Mouse (Mus musculus): ENCODE measurements at regions not wholly inside any gene's neighbourhood (a gene's known extent, or its start where the extent isn't known, plus 50 kb on each side); places are given as distances from the start of the nearest gene placed in this dataset.

DNA sequence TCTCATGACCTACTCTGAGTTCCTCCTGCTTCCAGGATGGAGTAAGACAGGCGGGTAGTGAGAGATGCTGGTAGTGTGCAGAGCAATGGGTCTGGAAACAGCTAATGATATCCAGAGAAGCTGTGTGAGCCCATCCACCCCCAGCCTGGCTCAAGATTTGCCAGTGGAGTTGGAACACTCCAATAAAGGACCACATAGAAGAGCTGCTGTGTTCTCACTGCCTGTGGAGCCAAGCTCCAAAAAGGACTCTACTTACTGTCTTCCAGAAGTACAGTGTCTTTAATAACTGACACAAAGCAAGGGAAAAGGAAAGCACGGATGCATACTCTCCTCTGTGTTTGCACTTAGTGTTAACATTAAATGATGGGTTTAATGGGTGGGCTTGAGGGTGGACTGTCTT, 138.0 kb upstream of the Dnajc19 start:
- Histone ChIP-seq H3K27me3 (ENCODE audit: control insufficient read depth, insufficient read depth, low read length, poor library complexity, severe bottlenecking) (peaks cover 1% of the 10 kb centered on the region; the same call in 1 of the 2 replicates), H3K27ac (ENCODE audit: insufficient read depth, low read length) (no peak overlapping the region), H3K4me3 (ENCODE audit: low read depth, low read length) (no peak overlapping the region), H3K9me3 (replicated peaks; ENCODE audit: control insufficient read depth, insufficient read depth, low read length, poor library complexity, severe bottlenecking) (no peaks in the 10 kb centered on the region), H3K9ac (ENCODE audit: low read depth, poor library complexity, severe bottlenecking) (no peak overlapping the region), H3K36me3 (ENCODE audit: control insufficient read depth, insufficient read depth, low read length, poor library complexity, severe bottlenecking) (no peaks in the 10 kb centered on the region), H3K4me1 (ENCODE audit: control insufficient read depth, insufficient read depth, low read length) (no peaks in the 10 kb centered on the region)
- no peak for TF ChIP-seq CTCF (IDR thresholded peaks at IDR 0.05; ENCODE audit: low read depth, low read length)
- no peak for TF ChIP-seq EP300 (IDR thresholded peaks at IDR 0.05; ENCODE audit: insufficient read depth, low read depth, low read length)
- no peak for TF ChIP-seq POLR2A (IDR thresholded peaks at IDR 0.05; ENCODE audit: insufficient read depth, low read length)

DNA sequence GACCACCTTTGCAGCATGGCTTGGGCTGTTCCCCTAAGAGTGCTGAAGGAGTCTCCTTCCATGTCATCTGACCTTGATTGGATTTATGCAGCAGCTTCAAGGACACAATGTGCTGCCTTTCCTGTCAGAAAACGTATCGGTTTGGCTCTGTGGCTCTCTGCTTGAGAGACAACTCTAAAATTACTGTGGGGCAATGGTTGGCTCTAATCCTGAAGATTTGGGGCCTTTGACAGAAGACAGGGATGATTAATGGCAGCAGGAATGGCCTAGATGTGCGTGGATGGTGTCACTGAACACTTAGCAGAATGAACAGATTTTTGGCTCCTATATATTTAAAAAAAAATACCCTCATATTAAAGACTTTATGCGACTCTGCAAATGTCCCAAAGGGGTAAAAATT, 136.8 kb upstream of the Dnajc19 start:
- peaks cover 1% of the 10 kb centered on the region; the same call in 1 of the 2 replicates for H3K27me3 ChIP-seq (ENCODE audit: control insufficient read depth, insufficient read depth, low read length, poor library complexity, severe bottlenecking)
- no peaks in the 10 kb centered on the region for H3K4me1 ChIP-seq (ENCODE audit: control insufficient read depth, insufficient read depth, low read length)
- no peaks in the 10 kb centered on the region for H3K36me3 ChIP-seq (ENCODE audit: control insufficient read depth, insufficient read depth, low read length, poor library complexity, severe bottlenecking)

DNA sequence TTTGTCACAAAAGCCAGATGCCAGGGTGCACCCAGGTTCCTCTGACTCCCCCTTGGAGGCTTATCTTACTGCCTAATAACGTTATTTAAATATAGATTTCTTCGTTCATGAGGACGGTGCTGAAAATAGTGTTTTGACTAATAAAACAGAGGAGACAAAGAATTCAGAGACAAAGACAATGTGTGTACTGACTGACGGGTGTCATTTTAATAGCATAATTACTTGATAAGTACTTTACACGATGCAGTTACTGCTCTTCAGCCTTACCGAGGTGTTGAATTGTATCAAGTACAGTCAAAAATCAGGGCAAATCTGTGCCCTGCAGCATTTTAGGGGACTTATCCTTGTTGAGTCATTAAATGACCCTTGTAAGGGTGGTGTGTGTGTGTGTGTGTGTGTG, 133.1 kb upstream of the Dnajc19 start:
- Histone ChIP-seq H3K36me3 (ENCODE audit: control insufficient read depth, insufficient read depth, low read length, poor library complexity, severe bottlenecking) (no peaks in the 10 kb centered on the region), H3K4me3 (ENCODE audit: low read depth, low read length) (no peak overlapping the region), H3K9me3 (replicated peaks; ENCODE audit: control insufficient read depth, insufficient read depth, low read length, poor library complexity, severe bottlenecking) (no peaks in the 10 kb centered on the region), H3K9ac (ENCODE audit: low read depth, poor library complexity, severe bottlenecking) (no peak overlapping the region), H3K4me1 (ENCODE audit: control insufficient read depth, insufficient read depth, low read length) (no peaks in the 10 kb centered on the region), H3K27me3 (ENCODE audit: control insufficient read depth, insufficient read depth, low read length, poor library complexity, severe bottlenecking) (peaks cover 1% of the 10 kb centered on the region; the same call in 1 of the 2 replicates), H3K27ac (ENCODE audit: insufficient read depth, low read length) (no peak overlapping the region)
- TF ChIP-seq EP300 (IDR thresholded peaks at IDR 0.05; ENCODE audit: insufficient read depth, low read depth, low read length), result no peak
- no peak for TF ChIP-seq CTCF (IDR thresholded peaks at IDR 0.05; ENCODE audit: low read depth, low read length)
- no peak for TF ChIP-seq POLR2A (IDR thresholded peaks at IDR 0.05; ENCODE audit: insufficient read depth, low read length)

More for the DNA sequence above, 136.8 kb upstream of the Dnajc19 start:
- TF ChIP-seq EP300 (IDR thresholded peaks at IDR 0.05; ENCODE audit: insufficient read depth, low read depth, low read length), result no peak
- TF ChIP-seq POLR2A (IDR thresholded peaks at IDR 0.05; ENCODE audit: insufficient read depth, low read length), result no peak
- no peak for TF ChIP-seq CTCF (IDR thresholded peaks at IDR 0.05; ENCODE audit: low read depth, low read length)
- no peak overlapping the region for H3K27ac ChIP-seq (ENCODE audit: insufficient read depth, low read length)
- no peak overlapping the region for H3K9ac ChIP-seq (ENCODE audit: low read depth, poor library complexity, severe bottlenecking)
- no peak overlapping the region for H3K4me3 ChIP-seq (ENCODE audit: low read depth, low read length)
- no peaks in the 10 kb centered on the region for H3K9me3 ChIP-seq (replicated peaks; ENCODE audit: control insufficient read depth, insufficient read depth, low read length, poor library complexity, severe bottlenecking)

DNA sequence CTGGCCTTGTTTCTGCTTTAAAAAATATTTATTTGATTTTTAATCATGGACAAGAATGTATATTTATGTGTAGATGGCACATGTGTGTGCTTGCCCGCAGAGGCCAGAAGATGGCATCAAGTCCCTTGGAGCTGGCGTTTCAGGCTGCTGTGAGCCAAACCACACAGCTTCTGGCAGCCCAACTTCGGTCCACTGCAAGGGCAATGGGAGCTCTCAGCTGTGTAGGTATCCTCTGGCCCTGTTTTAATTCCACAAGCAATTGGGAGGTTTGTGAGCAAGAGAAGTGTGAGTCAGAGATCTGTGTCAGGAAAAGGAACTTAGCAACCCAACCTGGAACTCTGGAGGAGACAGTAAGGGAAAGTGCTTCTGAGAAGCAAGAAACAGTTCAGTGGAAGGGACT, 125.3 kb upstream of the Dnajc19 start:
- H3K36me3 ChIP-seq (ENCODE audit: control insufficient read depth, insufficient read depth, low read length, poor library complexity, severe bottlenecking), result no peaks in the 10 kb centered on the region
- no peaks in the 10 kb centered on the region for H3K9me3 ChIP-seq (replicated peaks; ENCODE audit: control insufficient read depth, insufficient read depth, low read length, poor library complexity, severe bottlenecking)
- H3K9ac ChIP-seq (ENCODE audit: low read depth, poor library complexity, severe bottlenecking), result no peak overlapping the region
- H3K27ac ChIP-seq (ENCODE audit: insufficient read depth, low read length), result no peak overlapping the region
- no peaks in the 10 kb centered on the region for H3K27me3 ChIP-seq (ENCODE audit: control insufficient read depth, insufficient read depth, low read length, poor library complexity, severe bottlenecking)
- H3K4me1 ChIP-seq (ENCODE audit: control insufficient read depth, insufficient read depth, low read length), result no peaks in the 10 kb centered on the region
- H3K4me3 ChIP-seq (ENCODE audit: low read depth, low read length), result no peak overlapping the region
- TF ChIP-seq EP300 (IDR thresholded peaks at IDR 0.05; ENCODE audit: insufficient read depth, low read depth, low read length) (no peak), CTCF (IDR thresholded peaks at IDR 0.05; ENCODE audit: low read depth, low read length) (no peak), POLR2A (IDR thresholded peaks at IDR 0.05; ENCODE audit: insufficient read depth, low read length) (no peak)

DNA sequence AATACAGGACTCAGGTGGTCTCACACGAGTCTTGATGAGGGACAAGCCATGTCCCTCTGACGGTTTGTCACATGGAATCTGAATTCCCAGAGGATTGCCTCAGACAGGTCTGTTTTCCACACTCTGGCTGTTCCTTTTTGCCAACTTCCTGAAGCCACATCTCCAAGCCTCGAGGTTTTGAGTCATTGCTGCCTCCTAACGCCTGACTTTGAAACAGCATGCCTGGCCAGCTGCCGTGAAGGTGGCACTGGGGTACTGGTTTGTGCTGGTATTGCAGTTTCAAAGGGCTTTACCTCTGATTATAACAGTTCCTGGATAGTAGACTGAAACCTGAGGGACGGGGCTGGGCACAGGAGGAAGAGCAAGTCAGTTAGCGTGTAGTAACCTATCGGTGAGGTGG, 117.1 kb upstream of the Dnajc19 start:
- Histone ChIP-seq H3K36me3 (ENCODE audit: control insufficient read depth, insufficient read depth, low read length, poor library complexity, severe bottlenecking) (no peaks in the 10 kb centered on the region), H3K9ac (ENCODE audit: low read depth, poor library complexity, severe bottlenecking) (no peak overlapping the region), H3K27me3 (ENCODE audit: control insufficient read depth, insufficient read depth, low read length, poor library complexity, severe bottlenecking) (no peaks in the 10 kb centered on the region), H3K27ac (ENCODE audit: insufficient read depth, low read length) (no peak overlapping the region), H3K4me3 (ENCODE audit: low read depth, low read length) (no peak overlapping the region), H3K4me1 (ENCODE audit: control insufficient read depth, insufficient read depth, low read length) (no peaks in the 10 kb centered on the region), H3K9me3 (replicated peaks; ENCODE audit: control insufficient read depth, insufficient read depth, low read length, poor library complexity, severe bottlenecking) (no peaks in the 10 kb centered on the region)
- TF ChIP-seq CTCF (IDR thresholded peaks at IDR 0.05; ENCODE audit: low read depth, low read length) (no peak), EP300 (IDR thresholded peaks at IDR 0.05; ENCODE audit: insufficient read depth, low read depth, low read length) (no peak), POLR2A (IDR thresholded peaks at IDR 0.05; ENCODE audit: insufficient read depth, low read length) (no peak)

DNA sequence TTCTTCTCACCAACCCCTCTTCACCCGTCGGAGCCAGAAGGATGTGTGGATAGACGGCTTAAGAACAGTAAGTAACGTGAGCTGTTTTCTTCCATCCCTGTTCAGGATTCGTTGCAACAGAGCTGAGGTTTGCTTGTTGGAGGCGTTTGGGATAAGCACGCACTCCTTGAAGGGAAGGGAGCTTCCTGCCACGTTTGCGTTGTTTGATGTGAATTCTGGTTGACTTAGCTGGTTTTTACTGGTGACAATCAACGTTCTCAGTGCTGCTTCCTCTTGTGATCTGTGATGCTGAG, 116.0 kb upstream of the Dnajc19 start:
- TF ChIP-seq POLR2A (IDR thresholded peaks at IDR 0.05; ENCODE audit: insufficient read depth, low read length), result no peak
- no peak for TF ChIP-seq EP300 (IDR thresholded peaks at IDR 0.05; ENCODE audit: insufficient read depth, low read depth, low read length)
- TF ChIP-seq CTCF (IDR thresholded peaks at IDR 0.05; ENCODE audit: low read depth, low read length), result no peak
- Histone ChIP-seq H3K4me1 (ENCODE audit: control insufficient read depth, insufficient read depth, low read length) (no peaks in the 10 kb centered on the region), H3K36me3 (ENCODE audit: control insufficient read depth, insufficient read depth, low read length, poor library complexity, severe bottlenecking) (no peaks in the 10 kb centered on the region), H3K27me3 (ENCODE audit: control insufficient read depth, insufficient read depth, low read length, poor library complexity, severe bottlenecking) (no peaks in the 10 kb centered on the region), H3K27ac (ENCODE audit: insufficient read depth, low read length) (no peak overlapping the region), H3K9ac (ENCODE audit: low read depth, poor library complexity, severe bottlenecking) (no peak overlapping the region), H3K4me3 (ENCODE audit: low read depth, low read length) (no peak overlapping the region), H3K9me3 (replicated peaks; ENCODE audit: control insufficient read depth, insufficient read depth, low read length, poor library complexity, severe bottlenecking) (no peaks in the 10 kb centered on the region)

Measured in ES-Bruce4 (cell line).